Mouse (Mus musculus): Measurements from ENCODE around the gene Hist2h3c1. TPM values are rescaled to one million over a fixed set of nuclear protein-coding genes. Genes with fewer than 3 reads are reported as not detected.
A peak's percentile ranks its signal among the peaks of the same experiment; 100 is the strongest.
"Not testable (repeated sequence)": the region's sequence is repeated elsewhere in the genome, so short reads cannot be mapped to it uniquely, and the experiment has no call there.

Gene Hist2h3c1
- polyA plus RNA-seq, 1 experiment from 2014 or later = 0.42 TPM

- Histone ChIP-seq H3K27me3 (ENCODE audit: control insufficient read depth, insufficient read depth, low read length) (0 out of 2 replicates have a peak, but pooled peaks cover 2% of the 10 kb centered on the region), H3K4me3 (ENCODE audit: low read depth, low read length) (no peak overlapping the region), H3K36me3 (ENCODE audit: control insufficient read depth, insufficient read depth, low read length) (no peaks in the 10 kb centered on the region), H3K9me3 (ENCODE audit: control insufficient read depth, low read length) (no peaks in the 10 kb centered on the region), H3K4me2 (ENCODE audit: low read depth) (no peak overlapping the region; the same call in 1 of the 2 replicates), H3K4me1 (ENCODE audit: control insufficient read depth, insufficient read depth, low read length) (no peaks in the 10 kb centered on the region; the same call in 1 of the 2 replicates), H3K27ac (ENCODE audit: low read depth, low read length) (no peak overlapping the region), H3K9ac (ENCODE audit: low read length) (no peak overlapping the region)
- ATAC-seq (ENCODE audit: insufficient read depth, low FRiP score, low TSS enrichment) (no peak), DNase-seq (ENCODE audit: low spot score) (peak; percentile 38)
- 34% methylated on average over 4 of the region's 4 CpGs for WGBS
Observed at GRCm38 (mm10) chr3:96284457-96284856, 38.0 kb downstream of the Hist2h3c1 start.

GRCm38 (mm10) chr3:96287334-96287733 lies 40.8 kb downstream of the Hist2h3c1 start:
- not testable (repeated sequence) for H3K9me3 ChIP-seq (ENCODE audit: control insufficient read depth, low read length); H3K27me3 ChIP-seq (ENCODE audit: control insufficient read depth, insufficient read depth, low read length); H3K36me3 ChIP-seq (ENCODE audit: control insufficient read depth, insufficient read depth, low read length); H3K4me1 ChIP-seq (ENCODE audit: control insufficient read depth, insufficient read depth, low read length); H3K27ac ChIP-seq (ENCODE audit: low read depth, low read length); H3K4me3 ChIP-seq (ENCODE audit: low read depth, low read length); H3K4me2 ChIP-seq (ENCODE audit: low read depth); DNase-seq (ENCODE audit: low spot score); H3K9ac ChIP-seq (ENCODE audit: low read length); ATAC-seq (ENCODE audit: insufficient read depth, low FRiP score, low TSS enrichment)
- WGBS = 93% methylated on average over 11 of the region's 11 CpGs

GRCm38 (mm10) chr3:96289201-96289600 lies 42.7 kb downstream of the Hist2h3c1 start:
- H3K9me3 ChIP-seq (ENCODE audit: control insufficient read depth, low read length) = no peaks in the 10 kb centered on the region
- H3K4me3 ChIP-seq (ENCODE audit: low read depth, low read length) = no peak overlapping the region
- WGBS = 67% methylated on average over 3 of the region's 3 CpGs
- ATAC-seq (ENCODE audit: insufficient read depth, low FRiP score, low TSS enrichment) (no peak), DNase-seq (ENCODE audit: low spot score) (no peak)
- H3K27me3 ChIP-seq (ENCODE audit: control insufficient read depth, insufficient read depth, low read length) = no peaks in the 10 kb centered on the region
- H3K36me3 ChIP-seq (ENCODE audit: control insufficient read depth, insufficient read depth, low read length) = no peaks in the 10 kb centered on the region
- no peak overlapping the region for H3K9ac ChIP-seq (ENCODE audit: low read length)
- H3K4me2 ChIP-seq (ENCODE audit: low read depth) = no peak overlapping the region
- H3K4me1 ChIP-seq (ENCODE audit: control insufficient read depth, insufficient read depth, low read length) = no peaks in the 10 kb centered on the region; the same call in 1 of the 2 replicates
- no peak overlapping the region for H3K27ac ChIP-seq (ENCODE audit: low read depth, low read length)

GRCm38 (mm10) chr3:96290727-96291126 lies 44.2 kb downstream of the Hist2h3c1 start:
- not testable (repeated sequence) for H3K9ac ChIP-seq (ENCODE audit: low read length); H3K27me3 ChIP-seq (ENCODE audit: control insufficient read depth, insufficient read depth, low read length); H3K4me2 ChIP-seq (ENCODE audit: low read depth); H3K9me3 ChIP-seq (ENCODE audit: control insufficient read depth, low read length); H3K36me3 ChIP-seq (ENCODE audit: control insufficient read depth, insufficient read depth, low read length); ATAC-seq (ENCODE audit: insufficient read depth, low FRiP score, low TSS enrichment); H3K4me1 ChIP-seq (ENCODE audit: control insufficient read depth, insufficient read depth, low read length); DNase-seq (ENCODE audit: low spot score); H3K4me3 ChIP-seq (ENCODE audit: low read depth, low read length); H3K27ac ChIP-seq (ENCODE audit: low read depth, low read length)
- WGBS = 95% methylated on average over 3 of the region's 3 CpGs

GRCm38 (mm10) chr3:96292641-96293040 lies 46.2 kb downstream of the Hist2h3c1 start:
- Histone ChIP-seq H3K27me3 (ENCODE audit: control insufficient read depth, insufficient read depth, low read length) (no peaks in the 10 kb centered on the region), H3K4me2 (ENCODE audit: low read depth) (no peak overlapping the region), H3K4me1 (ENCODE audit: control insufficient read depth, insufficient read depth, low read length) (no peaks in the 10 kb centered on the region), H3K9ac (ENCODE audit: low read length) (no peak overlapping the region), H3K9me3 (ENCODE audit: control insufficient read depth, low read length) (no peaks in the 10 kb centered on the region), H3K27ac (ENCODE audit: low read depth, low read length) (no peak overlapping the region), H3K36me3 (ENCODE audit: control insufficient read depth, insufficient read depth, low read length) (no peaks in the 10 kb centered on the region), H3K4me3 (ENCODE audit: low read depth, low read length) (no peak overlapping the region)
- WGBS = 74% methylated on average over 6 of the region's 6 CpGs
- ATAC-seq (ENCODE audit: insufficient read depth, low FRiP score, low TSS enrichment) = no peak
- no peak for DNase-seq (ENCODE audit: low spot score)

- H3K9ac ChIP-seq (ENCODE audit: low read length) = no peak overlapping the region
- no peaks in the 10 kb centered on the region for H3K36me3 ChIP-seq (ENCODE audit: control insufficient read depth, insufficient read depth, low read length)
- H3K4me2 ChIP-seq (ENCODE audit: low read depth) = no peak overlapping the region
- WGBS = 58% methylated on average over 5 of the region's 5 CpGs
- H3K4me3 ChIP-seq (ENCODE audit: low read depth, low read length) = no peak overlapping the region
- no peaks in the 10 kb centered on the region for H3K4me1 ChIP-seq (ENCODE audit: control insufficient read depth, insufficient read depth, low read length)
- no peaks in the 10 kb centered on the region for H3K27me3 ChIP-seq (ENCODE audit: control insufficient read depth, insufficient read depth, low read length)
- DNase-seq (ENCODE audit: low spot score) = no peak
- H3K9me3 ChIP-seq (ENCODE audit: control insufficient read depth, low read length) = no peaks in the 10 kb centered on the region
- no peak overlapping the region for H3K27ac ChIP-seq (ENCODE audit: low read depth, low read length)
- no peak for ATAC-seq (ENCODE audit: insufficient read depth, low FRiP score, low TSS enrichment)
Observed at GRCm38 (mm10) chr3:96293368-96293767, 46.9 kb downstream of the Hist2h3c1 start.

GRCm38 (mm10) chr3:96293787-96294186 lies 47.3 kb downstream of the Hist2h3c1 start, which contains the start of gene Fcgr1:
Gene Fcgr1, minus strand, starts transcription at chr3:96293969.
- 88% methylated on average over 4 of the region's 4 CpGs for WGBS
- Histone ChIP-seq H3K4me3 (ENCODE audit: low read depth, low read length) (no peak within 1 kb of the TSS), H3K36me3 (ENCODE audit: control insufficient read depth, insufficient read depth, low read length) (no peaks in the 10 kb centered on the region), H3K4me2 (ENCODE audit: low read depth) (no peak within 1 kb of the TSS), H3K9ac (ENCODE audit: low read length) (no peak within 1 kb of the TSS), H3K9me3 (ENCODE audit: control insufficient read depth, low read length) (no peaks in the 10 kb centered on the region), H3K27me3 (ENCODE audit: control insufficient read depth, insufficient read depth, low read length) (no peaks in the 10 kb centered on the region), H3K4me1 (ENCODE audit: control insufficient read depth, insufficient read depth, low read length) (no peaks in the 10 kb centered on the region), H3K27ac (ENCODE audit: low read depth, low read length) (no peak within 1 kb of the TSS)
- DNase-seq (ENCODE audit: low spot score) (no peak), ATAC-seq (ENCODE audit: insufficient read depth, low FRiP score, low TSS enrichment) (no peak)

Small RNA genes within 50 kb of the gene (microRNA-seq; reads per million reads assigned to microRNA genes)
- gene Gm44492 (not detected), gene Gm47311 (not detected), gene Gm47313 (not detected)

Other genes with a start within 250 kb of the Hist2h3c1 start
- 31.0 and 32.2 TPM in 2 replicates for gene Vps45, start 188.2 kb upstream of the Hist2h3c1 start, polyA plus RNA-seq (2014; fragmentation: Nextera tagmentation; extraction: Ambion mirVana)
- 9.0 and 11.4 TPM in 2 replicates for gene Otud7b, start 142.2 kb upstream of the Hist2h3c1 start, polyA plus RNA-seq (2014; fragmentation: Nextera tagmentation; extraction: Ambion mirVana)
- gene Mtmr11, start 84.7 kb upstream of the Hist2h3c1 start, polyA plus RNA-seq (2014; fragmentation: Nextera tagmentation; extraction: Ambion mirVana) = 7.1 and 11.7 TPM in 2 replicates
- 233 TPM in 2 replicates for gene Sf3b4, start 74.4 kb upstream of the Hist2h3c1 start, polyA plus RNA-seq (2014; fragmentation: Nextera tagmentation; extraction: Ambion mirVana)
- gene Sv2a, start 65.5 kb upstream of the Hist2h3c1 start, polyA plus RNA-seq (2014; fragmentation: Nextera tagmentation; extraction: Ambion mirVana) = 14.1 and 14.5 TPM in 2 replicates
- gene Bola1, start 27.0 kb upstream of the Hist2h3c1 start, polyA plus RNA-seq (2014; fragmentation: Nextera tagmentation; extraction: Ambion mirVana) = 63.3 and 70.4 TPM in 2 replicates
- 2.4 TPM in 1 of 2 replicates, not detected in the other for gene Hist2h2ab, start 26.8 kb upstream of the Hist2h3c1 start, polyA plus RNA-seq (2014; fragmentation: Nextera tagmentation; extraction: Ambion mirVana)
- 7.8 and 12.7 TPM in 2 replicates for gene Hist2h2ac, start 25.8 kb upstream of the Hist2h3c1 start, polyA plus RNA-seq (2014; fragmentation: Nextera tagmentation; extraction: Ambion mirVana)
- gene Hist2h2be, start 25.6 kb upstream of the Hist2h3c1 start, polyA plus RNA-seq (2014; fragmentation: Nextera tagmentation; extraction: Ambion mirVana) = 6.8 and 8.6 TPM in 2 replicates
- 5.8 and 6.7 TPM in 2 replicates for gene Hist2h3c2, start 7.6 kb upstream of the Hist2h3c1 start, polyA plus RNA-seq (2014; fragmentation: Nextera tagmentation; extraction: Ambion mirVana)
- gene Hist2h2aa2, start 6.4 kb upstream of the Hist2h3c1 start, polyA plus RNA-seq (2014; fragmentation: Nextera tagmentation; extraction: Ambion mirVana) = 24.5 and 46.0 TPM in 2 replicates
- gene Hist2h2aa1, start 1.2 kb upstream of the Hist2h3c1 start, polyA plus RNA-seq (2014; fragmentation: Nextera tagmentation; extraction: Ambion mirVana) = 11.4 and 24.5 TPM in 2 replicates
- gene Hist2h4, start 16.6 kb downstream of the Hist2h3c1 start, polyA plus RNA-seq (2014; fragmentation: Nextera tagmentation; extraction: Ambion mirVana) = 5.8 and 5.9 TPM in 2 replicates
- gene Hist2h3b, start 22.0 kb downstream of the Hist2h3c1 start, polyA plus RNA-seq (2014; fragmentation: Nextera tagmentation; extraction: Ambion mirVana) = 55.7 and 56.1 TPM in 2 replicates
- gene Hist2h2bb, start 23.1 kb downstream of the Hist2h3c1 start, polyA plus RNA-seq (2014; fragmentation: Nextera tagmentation; extraction: Ambion mirVana) = 17.3 and 22.2 TPM in 2 replicates
- 0.80 and 2.5 TPM in 2 replicates for gene Fcgr1, start 47.3 kb downstream of the Hist2h3c1 start, polyA plus RNA-seq (2014; fragmentation: Nextera tagmentation; extraction: Ambion mirVana)
- gene BC107364, start 205.6 kb downstream of the Hist2h3c1 start, polyA plus RNA-seq (2014; fragmentation: Nextera tagmentation; extraction: Ambion mirVana) = not detected in 2 replicates

Data from neural tube, embryonic 11.5 days (tissue).